Mouse (Mus musculus) gastrocnemius, postnatal 36 days (tissue): ENCODE measurements around the gene Myom1. TPM values are rescaled to one million over a fixed set of nuclear protein-coding genes. Genes with fewer than 3 reads are reported as not detected.

Experiments
- DNase-seq, 2 experiments: peaks; one replicate each; pipeline ENCODE4 v3.0.0; 2022
- intact Hi-C: fragments of 180-260 bp; cut with DNase I; formaldehyde crosslinking; loops from one replicate; pipeline ENCODE4 v1.15.1; 2025
- total RNA-seq, 2 experiments: library from RNA; stranded (reverse); gene quantifications; 2 replicates each; pipeline ENCODE4 v1.2.3; 2021

The Myom1 gene
- total RNA-seq, 2 experiments from 2014 or later = 1,200 to 1,249 TPM

GRCm38 (mm10) chr17:71010646-71011242, 8.3 kb downstream of the Myom1 start:
- intact Hi-C loops = no loop called here
- DNase-seq = no peak

DNA sequence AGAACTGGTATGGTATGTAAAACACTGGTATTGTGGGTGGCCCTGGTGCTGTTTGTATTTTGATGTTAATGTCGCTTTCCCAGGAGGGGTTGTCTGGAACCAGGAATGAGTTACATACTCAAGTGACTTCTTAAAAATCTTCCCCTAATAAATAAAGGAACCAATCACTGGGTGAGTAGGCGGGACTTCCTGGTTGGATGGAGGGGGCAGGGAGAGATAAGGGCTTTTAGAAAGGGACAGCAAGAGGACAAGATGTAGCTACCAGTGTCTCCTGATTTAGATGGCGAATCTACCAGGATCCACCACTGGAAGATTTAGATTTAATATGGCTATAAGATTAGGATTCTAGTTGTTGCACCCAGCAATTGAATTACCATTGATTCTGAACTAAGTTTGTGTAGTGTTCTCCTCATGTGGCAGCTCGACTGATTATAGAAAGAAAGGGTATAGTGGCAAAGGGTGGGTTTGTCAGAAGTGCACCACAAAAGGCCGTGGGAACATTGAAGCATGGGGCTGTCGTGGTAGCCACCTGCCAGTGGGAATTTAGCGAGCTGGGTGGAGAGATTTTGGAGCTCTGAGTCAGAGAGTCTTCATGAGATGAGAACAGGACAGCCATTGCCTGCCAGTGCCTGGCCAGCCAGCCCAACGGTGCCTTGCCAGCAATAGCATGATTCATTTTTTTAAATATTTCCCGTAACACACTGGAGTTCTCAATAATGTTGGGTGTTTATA, 9.7 kb downstream of the Myom1 start:
- intact Hi-C loops = no loop called here
- DNase-seq = no peak

DNA sequence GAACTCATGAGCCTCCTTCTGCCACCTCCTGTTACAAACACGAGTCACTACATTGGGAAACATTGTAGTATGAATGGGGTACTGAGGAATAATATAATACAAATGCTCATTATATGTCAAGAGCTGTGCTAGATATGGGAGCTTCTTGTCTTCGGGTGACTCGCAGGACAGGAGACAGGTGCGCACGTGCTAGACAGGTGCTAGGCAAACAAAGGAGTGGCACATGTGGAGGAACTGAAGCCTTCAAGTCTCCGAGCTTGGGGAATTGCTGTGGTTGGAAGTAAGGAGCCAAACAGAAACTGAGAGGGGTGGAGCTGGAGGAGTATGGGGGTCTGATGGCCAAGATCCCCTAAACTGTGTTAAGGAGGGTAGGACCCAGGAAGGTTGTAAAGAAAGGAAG, 10.7 kb downstream of the Myom1 start:
- intact Hi-C loops = no loop called here
- no peak for DNase-seq

- intact Hi-C loops = no loop called here
Observed at GRCm38 (mm10) chr17:71014911-71015310, 12.5 kb downstream of the Myom1 start.

DNA sequence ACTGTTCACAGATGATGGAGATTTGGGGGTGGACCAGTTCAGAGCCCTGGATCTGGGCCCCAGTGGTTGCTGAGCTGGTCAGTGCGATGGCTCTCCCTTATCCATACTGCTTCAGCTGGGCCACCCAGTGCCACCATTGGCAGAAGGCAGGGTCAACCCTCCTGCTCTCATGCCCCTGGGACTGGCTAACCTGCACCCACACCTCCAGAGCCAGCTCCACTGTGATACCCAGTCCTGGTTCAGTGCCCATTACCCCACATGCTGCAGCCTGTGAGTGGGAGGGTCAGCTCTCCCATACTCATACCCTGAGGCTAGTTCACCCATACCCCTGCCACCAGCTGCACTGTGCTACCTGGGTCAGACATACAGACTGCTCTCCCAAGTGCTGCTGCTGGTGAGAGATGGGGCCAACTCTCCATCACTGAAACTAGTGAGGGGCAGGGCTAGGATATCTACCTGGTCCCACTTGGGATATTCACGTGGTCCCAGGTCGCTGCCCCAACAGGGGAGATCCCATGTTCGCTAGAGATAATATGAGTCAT, 15.1 kb downstream of the Myom1 start:
- intact Hi-C loops = no loop called here
- no peak for DNase-seq

More at GRCm38 (mm10) chr17:71014911-71015310, 12.5 kb downstream of the Myom1 start:
- no peak for DNase-seq

- intact Hi-C loops = loop anchor here (2.0 kb wide), 1 partner anchor 13 kb away; no protein-coding TSS in a partner anchor
- no peak for DNase-seq
Observed at GRCm38 (mm10) chr17:71018151-71018550, 15.7 kb downstream of the Myom1 start.

DNA sequence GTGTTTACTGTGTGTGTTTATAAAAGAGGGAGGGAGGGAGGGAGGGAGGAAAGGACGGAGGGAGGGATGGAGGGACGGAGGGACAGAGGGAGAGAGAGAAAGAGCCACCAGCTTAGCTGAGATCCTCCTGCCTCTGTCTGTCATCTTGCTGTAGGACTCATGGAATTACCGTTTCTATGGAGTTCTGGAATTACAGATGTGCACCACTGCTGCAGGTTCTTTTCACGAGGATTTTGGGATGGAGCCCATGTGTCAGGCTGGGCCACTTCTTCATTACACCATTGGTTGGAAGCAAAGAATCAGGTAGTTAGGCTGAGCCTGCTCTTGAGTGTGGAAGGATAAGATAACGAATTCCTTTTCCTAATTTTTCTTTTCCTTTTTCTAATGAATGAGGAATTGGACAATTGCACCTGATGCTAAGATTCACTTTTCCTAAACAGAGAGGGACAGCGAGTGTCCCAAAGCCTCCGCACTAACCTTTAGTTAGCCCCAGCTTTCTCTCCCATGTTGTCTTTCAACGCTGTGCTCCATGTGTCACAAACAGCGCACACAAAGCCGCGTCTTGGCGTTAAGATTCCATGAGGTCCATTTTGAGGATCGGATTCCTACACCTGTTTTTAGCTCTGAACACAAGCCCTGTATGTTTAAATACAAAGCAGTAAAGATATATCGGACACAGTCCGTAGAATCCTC, 16.3 kb downstream of the Myom1 start:
- intact Hi-C loops = loop anchor here (2.0 kb wide), 1 partner anchor 14 kb away; no protein-coding TSS in a partner anchor
- DNase-seq = no peak

- peak in 1 of 2 experiments; percentile 32 for DNase-seq
- intact Hi-C loops = loop anchor here (2.0 kb wide), 1 partner anchor 14 kb away; no protein-coding TSS in a partner anchor
Observed at GRCm38 (mm10) chr17:71019309-71019655, 16.8 kb downstream of the Myom1 start.

DNA sequence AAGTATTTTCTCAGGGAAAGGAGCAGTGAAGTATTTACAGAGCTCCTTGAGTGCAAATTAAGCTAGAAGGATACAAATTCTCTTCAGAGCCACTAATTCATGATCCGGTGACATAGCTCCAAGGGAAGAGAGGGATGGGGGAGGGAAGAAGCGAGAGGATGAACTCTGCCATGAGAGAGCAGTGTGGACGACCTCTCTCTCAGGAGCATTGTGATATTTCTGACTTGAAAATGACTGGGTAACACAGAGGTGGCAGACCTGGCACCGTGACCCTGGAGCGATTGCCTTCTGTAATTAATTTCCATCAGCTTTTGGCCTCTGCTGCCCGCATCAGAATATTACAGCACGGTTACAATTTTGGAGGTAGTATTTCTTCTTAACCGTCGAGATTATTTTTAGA, 17.4 kb downstream of the Myom1 start:
- intact Hi-C loops = loop anchor here (2.0 kb wide), 1 partner anchor 15 kb away; no protein-coding TSS in a partner anchor
- DNase-seq = no peak

DNA sequence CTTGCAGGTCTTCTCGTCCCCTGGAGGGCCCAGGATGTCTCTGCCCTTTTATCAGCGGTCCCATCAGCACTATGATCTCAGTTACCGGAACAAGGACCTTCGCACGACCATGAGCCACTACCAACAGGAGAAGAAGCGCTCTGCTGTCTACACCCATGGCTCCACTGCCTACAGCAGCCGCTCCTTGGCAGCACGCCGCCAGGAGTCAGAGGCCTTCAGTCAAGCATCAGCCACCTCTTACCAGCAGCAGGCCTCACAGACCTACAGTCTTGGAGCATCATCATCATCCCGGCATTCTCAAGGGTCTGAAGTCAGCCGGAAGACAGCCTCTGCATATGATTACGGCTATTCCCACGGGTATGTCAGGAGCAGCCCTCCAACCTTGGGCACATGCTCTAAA, 20.4 kb downstream of the Myom1 start:
- intact Hi-C loops = no loop called here
- DNase-seq = no peak

DNA sequence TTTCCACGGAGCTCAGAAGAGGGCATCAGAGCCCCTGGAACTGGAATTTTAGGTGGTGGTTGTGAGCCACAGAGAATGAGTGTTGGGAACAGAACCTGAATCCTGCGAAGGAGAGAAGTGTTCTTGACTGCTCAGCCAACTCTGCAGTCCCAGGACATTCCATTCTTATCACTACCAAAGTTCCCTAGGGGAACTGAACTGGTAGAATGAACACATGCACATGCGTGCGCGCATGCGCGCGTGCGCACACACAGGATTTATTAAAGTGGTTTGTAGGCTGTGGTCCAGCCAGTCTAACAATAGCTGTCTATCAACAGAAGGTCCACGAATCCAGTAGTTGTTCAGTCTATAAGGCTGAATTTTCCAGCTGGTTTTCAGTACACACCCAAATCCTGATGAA, 21.6 kb downstream of the Myom1 start:
- intact Hi-C loops = no loop called here
- no peak for DNase-seq

GRCm38 (mm10) chr17:71025922-71026321, 23.5 kb downstream of the Myom1 start:
- intact Hi-C loops = no loop called here
- DNase-seq = no peak

GRCm38 (mm10) chr17:71027186-71027585, 24.8 kb downstream of the Myom1 start:
- intact Hi-C loops = no loop called here
- DNase-seq = no peak

- no peak for DNase-seq
- intact Hi-C loops = no loop called here
Observed at GRCm38 (mm10) chr17:71032719-71033118, 30.3 kb downstream of the Myom1 start.

DNA sequence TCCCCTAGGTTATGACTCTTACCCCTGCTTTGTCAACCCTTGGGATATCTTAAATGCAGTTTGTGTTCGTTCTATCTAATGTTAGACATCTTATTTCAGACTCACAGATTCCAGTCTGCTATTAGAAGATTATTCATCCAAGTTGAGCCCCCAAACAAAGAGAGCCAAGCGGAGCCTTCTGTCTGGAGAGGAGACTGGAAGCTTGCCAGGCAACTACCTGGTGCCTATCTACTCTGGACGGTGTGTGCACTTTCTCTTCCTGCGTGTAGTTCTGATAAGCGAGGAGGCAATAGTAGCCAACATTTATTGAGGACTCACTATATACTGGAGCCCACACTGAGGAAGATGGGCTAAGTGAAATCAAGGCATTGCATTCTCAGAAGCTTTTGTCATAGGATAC, 32.0 kb downstream of the Myom1 start:
- DNase-seq = no peak
- intact Hi-C loops = no loop called here

DNA sequence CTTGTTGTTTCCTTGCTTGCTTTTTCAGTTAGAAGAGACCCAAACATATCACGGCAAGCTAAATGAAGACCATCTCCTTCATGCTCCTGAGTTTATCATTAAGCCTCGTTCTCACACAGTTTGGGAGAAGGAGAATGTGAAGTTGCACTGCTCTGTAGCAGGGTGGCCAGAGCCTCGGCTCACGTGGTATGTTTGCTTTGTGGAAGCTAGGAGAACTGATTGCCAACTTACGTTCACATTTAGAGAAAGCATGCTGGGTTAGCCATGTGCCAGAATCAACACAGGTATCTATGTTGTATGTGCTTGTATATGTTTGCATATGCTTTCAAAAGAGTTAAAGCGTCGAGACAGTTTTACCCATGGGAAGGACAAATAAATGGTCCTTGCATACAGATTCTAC, 34.8 kb downstream of the Myom1 start:
- intact Hi-C loops = loop anchor here (5.0 kb wide), 1 partner anchor 35 kb away; the partner anchor contains the start of genes Myl12a and Myom1
- no peak for DNase-seq

DNA sequence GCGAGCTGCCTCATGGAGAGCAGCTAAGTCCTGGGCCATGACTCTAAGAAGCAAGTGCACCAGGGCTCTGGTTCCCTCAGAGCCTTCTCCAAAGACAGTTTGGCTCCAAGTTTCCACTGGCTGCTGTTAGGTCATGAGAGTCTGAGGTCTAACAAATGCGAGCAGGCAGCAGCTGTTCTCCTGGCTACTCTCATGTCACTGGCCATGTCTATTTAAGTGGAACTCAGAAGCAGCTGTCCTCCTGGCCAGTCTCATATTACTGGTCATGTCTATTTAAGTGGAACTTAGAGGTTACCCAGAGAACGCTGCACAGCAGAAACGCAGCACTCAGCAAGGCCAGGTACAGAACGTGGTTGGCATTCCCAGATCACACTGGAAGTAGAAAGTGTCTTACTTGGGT, 36.4 kb downstream of the Myom1 start:
- intact Hi-C loops = loop anchor here (5.0 kb wide), 1 partner anchor 37 kb away; the partner anchor contains the start of genes Myl12a and Myom1

GRCm38 (mm10) chr17:71039851-71040581, 37.6 kb downstream of the Myom1 start:
- intact Hi-C loops = loop anchor here (5.0 kb wide), 1 partner anchor 38 kb away; the partner anchor contains the start of genes Myl12a and Myom1
- DNase-seq = no peak

More for the DNA sequence above, 36.4 kb downstream of the Myom1 start:
- peak; percentile 32 to 40 for DNase-seq

DNA sequence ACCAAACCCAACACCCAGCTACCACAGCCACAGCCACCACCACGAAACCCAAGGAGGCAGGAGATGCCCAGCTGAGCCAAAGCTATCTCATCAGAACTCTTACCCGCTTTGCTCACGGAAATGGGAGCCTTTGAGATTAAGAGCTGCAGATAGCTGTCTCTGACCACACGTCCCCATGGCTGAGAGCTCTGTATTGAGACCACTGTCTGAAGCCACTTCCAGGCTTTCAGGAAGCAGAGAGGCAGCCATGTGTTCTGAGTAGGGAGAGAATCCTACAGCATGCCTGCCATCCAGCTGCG, 38.1 kb downstream of the Myom1 start:
- no peak for DNase-seq
- intact Hi-C loops = no loop called here

DNA sequence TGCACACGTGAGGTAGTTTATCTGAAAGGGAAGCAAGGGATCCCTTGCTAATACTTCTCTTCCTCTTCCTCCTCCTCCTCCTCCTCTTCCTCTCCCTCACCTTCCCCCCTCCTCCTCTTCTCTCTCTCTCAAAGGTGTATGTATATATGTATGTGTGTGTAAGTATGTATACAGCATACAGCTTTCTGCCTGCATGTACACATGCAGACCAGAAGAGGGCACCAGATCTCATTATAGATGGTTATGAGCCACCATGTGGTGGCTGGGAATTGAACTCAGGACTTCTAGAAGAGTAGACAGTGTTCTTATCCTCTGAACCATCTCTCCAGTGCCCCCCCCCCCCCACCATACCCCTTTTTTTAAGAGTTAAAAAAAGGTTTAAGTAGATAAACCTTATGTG, 40.2 kb downstream of the Myom1 start:
- intact Hi-C loops = no loop called here
- DNase-seq = no peak
